Mouse (Mus musculus): ENCODE measurements around the gene Vstm5. TPM values are rescaled to one million over a fixed set of nuclear protein-coding genes. Genes with fewer than 3 reads are reported as not detected.

Vstm5 gene
- polyA plus RNA-seq, 1 experiment: 18.9 TPM

DNA sequence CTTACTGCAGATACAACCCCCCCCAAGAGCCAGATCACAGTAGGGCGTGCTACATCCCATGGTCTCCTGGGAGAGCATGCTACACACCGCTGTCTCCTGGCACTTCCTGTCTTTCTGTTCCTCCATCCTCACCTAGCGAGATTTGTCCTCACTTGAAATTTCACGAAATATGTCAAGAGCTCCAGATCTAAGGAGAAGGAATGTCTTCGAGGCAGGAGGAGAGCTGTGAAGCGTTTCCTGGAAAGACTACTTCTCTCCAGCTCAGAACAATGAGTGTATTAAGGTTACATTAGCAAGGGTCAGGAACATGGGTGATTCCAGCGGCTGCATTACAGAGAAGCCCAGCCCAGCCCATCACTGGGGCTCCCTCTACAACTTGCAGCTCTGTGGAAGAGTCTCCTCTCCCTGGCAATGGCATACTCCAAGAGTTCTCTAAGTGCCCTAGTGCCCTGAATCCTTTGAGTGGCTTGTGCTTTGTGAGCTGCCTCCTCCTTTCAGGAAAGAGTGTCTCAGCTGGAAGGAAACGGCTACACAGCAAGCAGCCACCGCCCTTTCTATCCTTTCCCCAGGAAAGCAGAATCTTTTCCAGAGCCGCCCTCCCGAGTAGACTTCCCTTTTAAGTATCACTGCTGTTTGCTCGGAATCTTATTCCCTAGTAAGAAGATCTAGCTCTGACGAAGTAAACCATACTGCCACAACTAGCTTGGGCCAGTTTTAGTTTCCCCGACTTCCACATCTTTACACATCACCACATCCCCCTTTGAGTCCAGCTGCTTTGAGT lies 1.1 kb upstream of the Vstm5 start:
- Histone ChIP-seq H3K4me3 (ENCODE audit: insufficient read depth, low read length) (no peak overlapping the region), H3K4me1 (ENCODE audit: control insufficient read depth, insufficient read depth, low read length) (no peaks in the 10 kb centered on the region), H3K27ac (ENCODE audit: insufficient read depth, low read length) (no peak overlapping the region)
- no peak for TF ChIP-seq CTCF (IDR thresholded peaks at IDR 0.05; ENCODE audit: extremely low read depth, insufficient read depth, low read length)

DNA sequence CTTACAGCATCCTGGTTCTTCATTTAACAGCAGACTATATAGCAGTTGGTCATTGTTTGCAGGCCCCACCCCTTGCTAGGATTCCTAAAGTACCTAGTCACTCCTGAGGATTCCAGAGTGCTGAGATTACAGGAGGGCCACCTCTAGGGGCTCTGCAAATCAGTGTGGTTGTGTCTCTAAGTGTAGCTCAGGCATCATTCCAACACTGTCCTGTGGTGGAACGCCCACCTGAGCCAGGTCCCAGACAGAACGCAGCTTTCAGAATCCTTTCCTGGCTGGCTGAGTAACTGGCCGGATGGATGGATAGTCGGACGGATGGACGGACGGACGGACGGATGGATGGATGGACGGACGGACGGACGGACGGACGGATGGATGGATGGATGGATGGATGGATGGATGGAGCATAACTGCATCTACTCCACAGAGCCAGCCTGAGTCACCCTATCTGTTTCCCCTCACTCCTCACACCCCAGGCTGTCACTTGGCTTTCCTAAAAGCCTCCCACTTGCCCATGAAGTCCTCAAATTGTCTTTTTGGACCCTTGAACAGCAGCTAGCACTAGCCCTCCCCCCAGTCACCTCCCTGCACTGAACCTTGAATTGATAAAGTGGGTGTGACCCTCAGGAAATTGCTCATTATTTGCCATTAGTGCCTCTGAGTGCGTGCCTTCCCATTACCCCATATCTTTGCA lies 401 bp upstream of the Vstm5 start:
- TF ChIP-seq CTCF (IDR thresholded peaks at IDR 0.05; ENCODE audit: extremely low read depth, insufficient read depth, low read length) (no peak), POLR2A (IDR thresholded peaks at IDR 0.05; ENCODE audit: extremely low read depth, insufficient read depth, low read length) (no peak)
- peak overlapping the region; percentile 61 for H3K4me3 ChIP-seq (ENCODE audit: insufficient read depth, low read length)
- H3K27ac ChIP-seq (ENCODE audit: insufficient read depth, low read length): no peak overlapping the region
- H3K4me1 ChIP-seq (ENCODE audit: control insufficient read depth, insufficient read depth, low read length): no peaks in the 10 kb centered on the region

DNA sequence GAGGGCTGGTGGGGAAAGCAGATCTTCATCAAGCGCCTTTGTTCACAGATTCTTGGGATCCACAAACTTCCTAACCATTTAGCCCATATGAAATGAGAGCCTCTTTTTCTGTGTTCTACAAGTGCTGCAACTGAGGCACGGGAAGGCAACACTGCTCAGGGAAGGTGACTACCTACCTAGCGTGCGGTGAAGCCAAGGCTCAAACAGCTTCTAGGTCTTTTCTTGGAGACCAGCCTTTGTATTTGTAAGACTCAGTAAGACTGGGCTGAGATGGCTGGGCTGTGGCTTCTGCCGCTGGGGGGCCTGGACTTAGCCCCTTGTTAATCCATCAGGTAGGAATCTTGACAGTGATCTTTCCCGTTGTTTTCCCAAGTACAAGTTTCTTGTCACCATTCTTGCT lies 1.2 kb downstream of the Vstm5 start:
- Histone ChIP-seq H3K4me3 (ENCODE audit: insufficient read depth, low read length) (peak overlapping the region; percentile 61; the same call in 1 of the 2 replicates), H3K4me1 (ENCODE audit: control insufficient read depth, insufficient read depth, low read length) (no peaks in the 10 kb centered on the region), H3K27ac (ENCODE audit: insufficient read depth, low read length) (no peak overlapping the region)
- TF ChIP-seq POLR2A (IDR thresholded peaks at IDR 0.05; ENCODE audit: extremely low read depth, insufficient read depth, low read length) (no peak), CTCF (IDR thresholded peaks at IDR 0.05; ENCODE audit: extremely low read depth, insufficient read depth, low read length) (no peak)

DNA sequence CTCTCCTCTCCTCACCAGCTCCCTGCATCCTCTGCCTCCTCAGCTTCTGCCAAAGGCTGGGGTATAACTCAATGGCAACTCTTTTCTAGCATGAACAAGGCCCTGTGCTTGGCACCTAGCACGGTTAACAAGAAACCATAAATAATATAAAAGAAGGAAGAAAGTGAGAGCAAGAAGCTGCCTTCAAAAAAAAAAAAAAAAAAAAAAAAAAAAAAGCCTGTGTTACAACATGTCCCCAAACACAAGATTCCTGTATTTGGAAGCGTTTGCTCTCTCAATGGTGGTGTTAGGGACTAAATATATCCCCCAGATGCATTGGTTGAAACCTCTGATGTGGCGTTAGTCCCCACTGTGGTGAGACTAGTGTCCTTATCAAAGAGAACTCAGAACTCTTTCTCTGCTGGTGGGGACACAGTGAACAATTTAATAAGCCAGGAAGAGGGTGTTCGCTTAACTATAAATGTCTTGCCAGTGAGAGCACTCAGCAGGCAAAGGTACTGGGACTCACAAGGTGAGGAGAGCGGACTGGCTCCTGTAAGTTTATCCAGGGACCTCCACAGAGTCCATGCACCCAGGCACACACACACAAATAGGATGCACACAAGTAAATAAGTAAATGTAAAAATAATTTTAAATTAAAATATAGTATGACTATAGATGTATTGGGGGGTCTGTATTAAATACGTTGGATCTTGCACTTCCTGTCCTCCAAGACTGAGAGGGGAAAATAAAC lies 2.2 kb downstream of the Vstm5 start:
- H3K27ac ChIP-seq (ENCODE audit: insufficient read depth, low read length): no peak overlapping the region
- H3K4me1 ChIP-seq (ENCODE audit: control insufficient read depth, insufficient read depth, low read length): no peaks in the 10 kb centered on the region
- no peak overlapping the region for H3K4me3 ChIP-seq (ENCODE audit: insufficient read depth, low read length)
- no peak for TF ChIP-seq CTCF (IDR thresholded peaks at IDR 0.05; ENCODE audit: extremely low read depth, insufficient read depth, low read length)
- TF ChIP-seq POLR2A (IDR thresholded peaks at IDR 0.05; ENCODE audit: extremely low read depth, insufficient read depth, low read length): no peak

DNA sequence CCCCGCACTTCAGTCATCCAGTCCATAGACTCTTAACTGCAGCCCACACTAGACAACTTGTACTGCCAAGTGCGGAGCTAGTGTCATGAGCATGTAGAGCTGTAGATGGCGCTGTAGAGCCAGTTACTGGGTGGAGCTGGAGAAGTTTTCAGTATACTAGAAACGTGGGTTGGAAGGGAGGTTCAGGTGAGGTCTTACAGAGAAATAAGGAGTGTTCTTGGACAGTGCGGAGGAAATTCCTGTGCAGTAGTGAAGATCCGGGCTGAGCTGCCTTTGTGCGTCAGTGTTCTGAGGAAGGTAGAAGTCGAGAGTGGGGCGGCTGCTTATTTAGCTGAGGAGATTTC lies 2.7 kb downstream of the Vstm5 start:
- Histone ChIP-seq H3K4me1 (ENCODE audit: control insufficient read depth, insufficient read depth, low read length) (no peaks in the 10 kb centered on the region), H3K4me3 (ENCODE audit: insufficient read depth, low read length) (no peak overlapping the region), H3K27ac (ENCODE audit: insufficient read depth, low read length) (no peak overlapping the region)
- TF ChIP-seq POLR2A (IDR thresholded peaks at IDR 0.05; ENCODE audit: extremely low read depth, insufficient read depth, low read length): no peak
- peak; percentile 54 for TF ChIP-seq CTCF (IDR thresholded peaks at IDR 0.05; ENCODE audit: extremely low read depth, insufficient read depth, low read length)

DNA sequence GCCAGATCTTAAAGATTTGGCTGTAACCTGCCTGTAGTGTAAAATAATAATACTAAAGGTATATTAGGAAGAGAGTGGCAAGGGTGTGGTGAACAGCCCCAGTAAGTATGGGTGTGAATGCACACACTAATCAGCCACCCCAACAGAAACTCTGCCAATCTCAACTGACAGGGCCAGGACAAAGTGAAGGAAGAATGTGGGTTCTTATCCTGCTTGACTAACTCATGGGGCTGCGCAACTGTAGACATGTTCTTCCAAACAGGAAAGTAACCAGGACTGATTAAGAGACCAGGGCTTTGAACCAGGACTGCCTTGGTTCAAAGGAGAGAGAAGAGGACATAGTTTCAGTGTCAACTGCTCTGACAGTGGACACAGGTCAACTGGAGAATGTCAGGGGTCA lies 3.3 kb downstream of the Vstm5 start:
- no peak overlapping the region for H3K27ac ChIP-seq (ENCODE audit: insufficient read depth, low read length)
- no peaks in the 10 kb centered on the region for H3K4me1 ChIP-seq (ENCODE audit: control insufficient read depth, insufficient read depth, low read length)
- H3K4me3 ChIP-seq (ENCODE audit: insufficient read depth, low read length): no peak overlapping the region
- no peak for TF ChIP-seq CTCF (IDR thresholded peaks at IDR 0.05; ENCODE audit: extremely low read depth, insufficient read depth, low read length)
- no peak for TF ChIP-seq POLR2A (IDR thresholded peaks at IDR 0.05; ENCODE audit: extremely low read depth, insufficient read depth, low read length)

DNA sequence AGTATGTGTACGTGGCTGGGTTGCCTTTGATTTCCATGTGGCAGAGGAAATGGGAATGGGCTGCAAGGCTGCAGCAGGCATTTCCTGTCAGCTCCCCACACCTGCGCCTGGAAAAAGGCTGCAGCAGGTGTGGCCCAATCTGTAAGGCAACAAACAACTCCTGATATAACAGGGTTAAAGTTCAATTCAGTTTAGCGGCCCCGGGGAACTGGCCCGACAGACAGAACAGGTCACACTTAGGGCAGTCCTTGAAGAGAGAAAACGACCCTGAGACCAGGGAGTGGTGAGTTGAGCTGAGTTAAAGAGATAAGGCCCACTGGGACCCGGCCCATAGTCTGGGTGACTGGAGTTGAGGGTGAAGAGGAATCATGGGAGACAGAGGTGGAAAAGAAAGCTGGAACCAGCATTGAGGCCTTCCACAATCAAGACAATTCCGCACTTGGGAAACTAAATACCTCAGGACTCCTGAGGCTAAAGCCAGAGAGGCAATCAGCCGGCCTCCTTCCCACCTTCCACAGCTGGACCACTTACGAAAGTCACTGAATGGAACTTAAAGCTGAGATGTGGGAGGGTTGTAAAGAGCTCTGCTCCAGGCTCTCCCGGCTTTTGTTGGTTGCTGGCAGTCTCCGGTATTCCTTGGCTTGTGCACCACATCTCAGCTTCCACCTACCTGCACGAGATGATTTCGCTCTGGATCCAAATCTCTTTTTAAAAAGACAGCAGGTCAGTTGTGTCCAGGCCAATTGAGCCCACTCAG lies 6.7 kb downstream of the Vstm5 start:
- H3K4me1 ChIP-seq (ENCODE audit: control insufficient read depth, insufficient read depth, low read length): no peaks in the 10 kb centered on the region
- TF ChIP-seq CTCF (IDR thresholded peaks at IDR 0.05; ENCODE audit: extremely low read depth, insufficient read depth, low read length) (no peak), POLR2A (IDR thresholded peaks at IDR 0.05; ENCODE audit: extremely low read depth, insufficient read depth, low read length) (no peak)
- no peak overlapping the region for H3K4me3 ChIP-seq (ENCODE audit: insufficient read depth, low read length)
- no peak overlapping the region for H3K27ac ChIP-seq (ENCODE audit: insufficient read depth, low read length)

DNA sequence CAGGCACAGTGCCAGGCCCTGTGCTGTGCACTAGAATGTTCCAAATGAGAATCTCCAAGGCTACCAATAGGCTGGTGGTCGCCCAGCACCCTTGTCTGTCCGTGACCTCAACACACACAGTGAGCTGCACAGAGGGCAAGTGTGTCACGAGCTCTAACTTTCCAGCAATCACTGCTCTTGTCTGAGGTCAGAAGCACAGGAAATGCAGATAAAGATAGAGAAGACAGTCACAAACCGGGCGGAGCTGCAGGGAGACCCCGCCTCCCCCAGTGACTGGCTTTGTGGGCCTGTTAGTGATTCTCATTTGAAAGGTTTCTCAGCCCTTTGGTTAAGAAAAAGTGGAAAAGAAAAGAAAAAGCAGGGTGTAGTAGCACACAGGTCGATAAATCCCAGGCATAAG lies 11.5 kb downstream of the Vstm5 start:
- Histone ChIP-seq H3K4me1 (ENCODE audit: control insufficient read depth, insufficient read depth, low read length) (no peaks in the 10 kb centered on the region), H3K27ac (ENCODE audit: insufficient read depth, low read length) (no peak overlapping the region)
- no peak for TF ChIP-seq CTCF (IDR thresholded peaks at IDR 0.05; ENCODE audit: extremely low read depth, insufficient read depth, low read length)
- TF ChIP-seq POLR2A (IDR thresholded peaks at IDR 0.05; ENCODE audit: extremely low read depth, insufficient read depth, low read length): no peak

DNA sequence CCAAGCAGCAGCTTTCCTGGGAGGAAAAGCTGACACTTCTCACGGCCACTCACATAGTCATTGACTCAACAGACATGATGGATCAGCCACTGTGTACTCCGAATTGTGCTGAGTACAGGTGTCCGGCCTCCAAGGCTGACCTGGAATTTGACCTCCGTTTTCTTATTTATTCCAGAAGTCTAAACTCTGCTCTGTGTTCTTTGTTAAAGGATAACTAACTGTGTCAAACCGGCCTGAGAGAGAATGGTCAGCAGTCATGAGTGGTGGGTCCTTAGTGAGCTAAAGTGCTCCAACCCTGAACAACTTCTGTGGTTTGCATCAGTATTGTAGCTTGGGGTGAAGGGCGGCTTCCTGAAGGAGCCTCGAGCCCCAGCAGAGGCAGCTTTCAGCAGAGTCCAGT lies 13.4 kb downstream of the Vstm5 start:
- Histone ChIP-seq H3K4me3 (ENCODE audit: insufficient read depth, low read length) (no peak overlapping the region), H3K27ac (ENCODE audit: insufficient read depth, low read length) (no peak overlapping the region), H3K4me1 (ENCODE audit: control insufficient read depth, insufficient read depth, low read length) (no peaks in the 10 kb centered on the region)
- no peak for TF ChIP-seq POLR2A (IDR thresholded peaks at IDR 0.05; ENCODE audit: extremely low read depth, insufficient read depth, low read length)
- no peak for TF ChIP-seq CTCF (IDR thresholded peaks at IDR 0.05; ENCODE audit: extremely low read depth, insufficient read depth, low read length)

More for the DNA sequence above, 11.5 kb downstream of the Vstm5 start:
- no peak overlapping the region for H3K4me3 ChIP-seq (ENCODE audit: insufficient read depth, low read length)
